Mouse (Mus musculus): ENCODE measurements around the gene Mxd1.

DNA sequence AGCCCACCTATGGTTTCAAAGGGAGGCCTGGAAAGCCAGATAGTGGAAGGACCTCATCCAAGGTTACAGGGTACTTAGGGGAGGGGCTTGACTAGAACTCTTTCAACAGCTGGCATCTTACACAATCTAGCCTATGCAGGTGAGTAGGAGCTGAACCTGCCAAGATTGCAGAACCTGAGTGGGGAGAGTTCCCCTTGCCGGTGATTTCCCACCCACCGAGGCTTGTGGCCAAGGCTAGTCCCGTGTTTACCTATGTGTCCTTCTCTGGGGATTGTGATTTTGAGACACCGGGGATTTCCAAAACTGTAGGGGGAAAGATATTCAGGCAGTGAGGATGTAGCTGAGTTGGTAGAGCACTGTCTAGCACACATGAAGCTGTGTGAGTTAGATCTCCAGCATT lies 53.7 kb downstream of the Mxd1 start:
- TF ChIP-seq CTCF (IDR thresholded peaks at IDR 0.05; ENCODE audit: insufficient read depth, low read length) (no peak), POLR2A (IDR thresholded peaks at IDR 0.05; ENCODE audit: borderline replicate concordance, extremely low read depth, low read depth, low read length) (no peak)
